Mouse (Mus musculus) hindbrain, embryonic 10.5 days (tissue): ENCODE data around the gene Cyp4a32. TPM values are rescaled to one million over a fixed set of nuclear protein-coding genes. Genes with fewer than 3 reads are reported as not detected.
"Not testable (repeated sequence)": the region's sequence is repeated elsewhere in the genome, so short reads cannot be mapped to it uniquely, and the experiment has no call there.

ENCODE experiments used
- DNase-seq: peaks from one replicate; pipeline ENCODE4 v3.0.0-alpha.2; 2017; ENCODE audit warnings: low spot score
- H3K27ac ChIP-seq: fragments of 300-500 bp; sonication (generic); 2 replicates; pipeline ENCODE4 v1.5.1; 2016; ENCODE audit warnings: mild to moderate bottlenecking, moderate library complexity
- H3K27me3 ChIP-seq: fragments of 300-500 bp; sonication (generic); 2 replicates; pipeline ENCODE4 v1.6.1; 2016; ENCODE audit warnings: mild to moderate bottlenecking; ENCODE audit not compliant: poor library complexity, insufficient read depth, severe bottlenecking
- H3K36me3 ChIP-seq: fragments of 300-500 bp; sonication (generic); 2 replicates; pipeline ENCODE4 v1.6.1; 2016; ENCODE audit warnings: mild to moderate bottlenecking, moderate library complexity
- H3K4me1 ChIP-seq: fragments of 300-500 bp; sonication (generic); replicated peaks from 2 replicates; pipeline ENCODE4 v1.6.1; 2016; ENCODE audit warnings: mild to moderate bottlenecking
- H3K4me3 ChIP-seq: fragments of 300-500 bp; sonication (generic); 2 replicates; pipeline ENCODE4 v1.5.1; 2016; ENCODE audit warnings: mild to moderate bottlenecking, moderate library complexity
- H3K9me3 ChIP-seq: fragments of 300-500 bp; sonication (generic); 2 replicates; pipeline ENCODE4 v1.6.1; 2016; ENCODE audit warnings: mild to moderate bottlenecking, moderate library complexity
- WGBS: fragments of 180-500 bp; shearing (Covaris S2); methylation state at CpG from one replicate; pipeline ENCODE4 v1.1.7; 2016; 5-methylcytosine and 5-hydroxymethylcytosine counted together
- polyA plus RNA-seq: library from polyadenylated mRNA; unstranded; fragments of >200 nt; fragmentation: Nextera tagmentation; extraction: Ambion mirVana; gene quantifications from 2 replicates; pipeline ENCODE4 v1.2.1, GENCODE M21; 2016

Gene Cyp4a32
- polyA plus RNA-seq = not detected in 2 replicates

- DNase-seq, H3K4me1 ChIP-seq, H3K27me3 ChIP-seq, H3K36me3 ChIP-seq, H3K27ac ChIP-seq, H3K9me3 ChIP-seq, H3K4me3 ChIP-seq: not testable (repeated sequence)
- WGBS = 89% methylated on average over 8 of the region's 8 CpGs
These were observed at the start of gene Cyp4a32 for GRCm38 (mm10) chr4:115600611-115601010. Gene Cyp4a32 (plus strand): TSS chr4:115600969.

- WGBS = 86% methylated on average over 3 of the region's 3 CpGs
These were observed 48.0 kb upstream of the Cyp4a32 start for GRCm38 (mm10) chr4:115552726-115553125.

GRCm38 (mm10) chr4:115555513-115555912 lies 45.3 kb upstream of the Cyp4a32 start:
- 71% methylated on average over 2 of the region's 2 CpGs for WGBS
- H3K4me1 ChIP-seq = no peaks in the 10 kb centered on the region
- no peak overlapping the region for H3K4me3 ChIP-seq
- DNase-seq = no peak
- H3K36me3 ChIP-seq = no peaks in the 10 kb centered on the region
- no peaks in the 10 kb centered on the region for H3K9me3 ChIP-seq
- H3K27ac ChIP-seq = no peak overlapping the region
- no peaks in the 10 kb centered on the region for H3K27me3 ChIP-seq

More at GRCm38 (mm10) chr4:115552726-115553125, 48.0 kb upstream of the Cyp4a32 start:
- no peak overlapping the region for H3K4me3 ChIP-seq
- H3K4me1 ChIP-seq = no peaks in the 10 kb centered on the region
- H3K27me3 ChIP-seq = no peaks in the 10 kb centered on the region
- no peak for DNase-seq
- H3K36me3 ChIP-seq = no peaks in the 10 kb centered on the region
- no peak overlapping the region for H3K27ac ChIP-seq
- no peaks in the 10 kb centered on the region for H3K9me3 ChIP-seq

- Histone ChIP-seq H3K36me3 (no peaks in the 10 kb centered on the region), H3K27ac (no peak overlapping the region), H3K4me3 (no peak overlapping the region), H3K27me3 (no peaks in the 10 kb centered on the region), H3K9me3 (no peaks in the 10 kb centered on the region), H3K4me1 (no peaks in the 10 kb centered on the region)
- DNase-seq = no peak
- WGBS = 51% methylated on average over 4 of the region's 4 CpGs
These were observed 42.8 kb upstream of the Cyp4a32 start for GRCm38 (mm10) chr4:115557861-115558561.

GRCm38 (mm10) chr4:115561236-115561635 lies 39.5 kb upstream of the Cyp4a32 start:
- H3K27ac ChIP-seq, H3K9me3 ChIP-seq, H3K27me3 ChIP-seq, H3K4me3 ChIP-seq, H3K4me1 ChIP-seq, DNase-seq, H3K36me3 ChIP-seq: not testable (repeated sequence)
- WGBS = 59% methylated on average over 5 of the region's 5 CpGs

- no peaks in the 10 kb centered on the region for H3K9me3 ChIP-seq
- no peaks in the 10 kb centered on the region for H3K36me3 ChIP-seq
- H3K4me3 ChIP-seq = no peak within 1 kb of the TSS
- H3K4me1 ChIP-seq = no peaks in the 10 kb centered on the region
- no peak for DNase-seq
- H3K27ac ChIP-seq = no peak within 1 kb of the TSS
- 83% methylated on average over 3 of the region's 3 CpGs for WGBS
- H3K27me3 ChIP-seq = no peaks in the 10 kb centered on the region
These were observed 37.4 kb upstream of the Cyp4a32 start, which contains the start of gene Cyp4a31 for GRCm38 (mm10) chr4:115563401-115563800. Gene Cyp4a31 (plus strand): TSS chr4:115563649.

GRCm38 (mm10) chr4:115564469-115565225 lies 36.1 kb upstream of the Cyp4a32 start:
- DNase-seq, H3K4me3 ChIP-seq, H3K27ac ChIP-seq, H3K9me3 ChIP-seq, H3K36me3 ChIP-seq, H3K27me3 ChIP-seq, H3K4me1 ChIP-seq: not testable (repeated sequence)
- WGBS = 82% methylated on average over 6 of the region's 6 CpGs

- DNase-seq = no peak
- no peaks in the 10 kb centered on the region for H3K27me3 ChIP-seq
- 82% methylated on average over 3 of the region's 3 CpGs for WGBS
- H3K4me1 ChIP-seq = no peaks in the 10 kb centered on the region
- no peak overlapping the region for H3K4me3 ChIP-seq
- H3K27ac ChIP-seq = no peak overlapping the region
- H3K36me3 ChIP-seq = no peaks in the 10 kb centered on the region
- no peaks in the 10 kb centered on the region for H3K9me3 ChIP-seq
These were observed 25.5 kb upstream of the Cyp4a32 start for GRCm38 (mm10) chr4:115575255-115575654.

GRCm38 (mm10) chr4:115575776-115576175 lies 25.0 kb upstream of the Cyp4a32 start:
- no peaks in the 10 kb centered on the region for H3K27me3 ChIP-seq
- H3K9me3 ChIP-seq = no peaks in the 10 kb centered on the region
- H3K36me3 ChIP-seq = no peaks in the 10 kb centered on the region
- no peaks in the 10 kb centered on the region for H3K4me1 ChIP-seq
- no peak overlapping the region for H3K27ac ChIP-seq
- no peak for DNase-seq
- H3K4me3 ChIP-seq = no peak overlapping the region
- 90% methylated on average over 2 of the region's 2 CpGs for WGBS

- H3K27ac ChIP-seq = no peak overlapping the region
- H3K9me3 ChIP-seq = no peaks in the 10 kb centered on the region
- no peaks in the 10 kb centered on the region for H3K27me3 ChIP-seq
- no peak for DNase-seq
- H3K4me3 ChIP-seq = no peak overlapping the region
- H3K36me3 ChIP-seq = no peaks in the 10 kb centered on the region
- no peaks in the 10 kb centered on the region for H3K4me1 ChIP-seq
These were observed 17.7 kb upstream of the Cyp4a32 start for GRCm38 (mm10) chr4:115583036-115583435.

GRCm38 (mm10) chr4:115596357-115596756 lies 4.4 kb upstream of the Cyp4a32 start:
- no peak for DNase-seq
- Histone ChIP-seq H3K4me1 (no peaks in the 10 kb centered on the region), H3K36me3 (no peaks in the 10 kb centered on the region), H3K9me3 (no peaks in the 10 kb centered on the region), H3K27ac (no peak overlapping the region), H3K4me3 (no peak overlapping the region), H3K27me3 (no peaks in the 10 kb centered on the region)
- WGBS = 95% methylated on average over 1 of the region's 1 CpGs

GRCm38 (mm10) chr4:115596824-115597336 lies 3.9 kb upstream of the Cyp4a32 start:
- H3K27ac ChIP-seq = no peak overlapping the region
- H3K4me3 ChIP-seq = no peak overlapping the region
- no peak for DNase-seq
- WGBS = 84% methylated on average over 2 of the region's 2 CpGs
- H3K27me3 ChIP-seq = no peaks in the 10 kb centered on the region
- no peaks in the 10 kb centered on the region for H3K36me3 ChIP-seq
- H3K9me3 ChIP-seq = no peaks in the 10 kb centered on the region
- no peaks in the 10 kb centered on the region for H3K4me1 ChIP-seq

GRCm38 (mm10) chr4:115614005-115614404 lies 13.2 kb downstream of the Cyp4a32 start:
- Histone ChIP-seq H3K27ac (no peak overlapping the region), H3K4me3 (no peak overlapping the region), H3K36me3 (no peaks in the 10 kb centered on the region), H3K27me3 (no peaks in the 10 kb centered on the region), H3K9me3 (no peaks in the 10 kb centered on the region), H3K4me1 (no peaks in the 10 kb centered on the region)
- DNase-seq = no peak
